Mouse (Mus musculus) brain, embryonic 14.5 days (tissue): Measurements from ENCODE around the gene Scd4.

Source experiments
- CTCF ChIP-seq: fragments of 200-500 bp; IDR thresholded peaks from 2 replicates; pipeline ENCODE4 v1.5.1; 2012; ENCODE audit warnings: inconsistent platforms, mild to moderate bottlenecking, moderate library complexity, borderline replicate concordance; ENCODE audit not compliant: insufficient read depth, insufficient read length; ENCODE audit errors: extremely low read depth
- POLR2A ChIP-seq: fragments of 200-500 bp; IDR thresholded peaks from 2 replicates; pipeline ENCODE4 v1.6.1; 2012; ENCODE audit warnings: mild to moderate bottlenecking, inconsistent platforms, borderline replicate concordance; ENCODE audit not compliant: poor library complexity, insufficient read depth, insufficient read length, severe bottlenecking; ENCODE audit errors: extremely low read depth

GRCm38 (mm10) chr19:44305701-44306100 lies 27.2 kb upstream of the Scd4 start:
- TF ChIP-seq CTCF (no peak), POLR2A (no peak)
